Mouse (Mus musculus): ENCODE measurements at regions not wholly inside any gene's neighbourhood (a gene's known extent, or its start where the extent isn't known, plus 50 kb on each side); places are given as distances from the start of the nearest gene placed in this dataset.

DNA sequence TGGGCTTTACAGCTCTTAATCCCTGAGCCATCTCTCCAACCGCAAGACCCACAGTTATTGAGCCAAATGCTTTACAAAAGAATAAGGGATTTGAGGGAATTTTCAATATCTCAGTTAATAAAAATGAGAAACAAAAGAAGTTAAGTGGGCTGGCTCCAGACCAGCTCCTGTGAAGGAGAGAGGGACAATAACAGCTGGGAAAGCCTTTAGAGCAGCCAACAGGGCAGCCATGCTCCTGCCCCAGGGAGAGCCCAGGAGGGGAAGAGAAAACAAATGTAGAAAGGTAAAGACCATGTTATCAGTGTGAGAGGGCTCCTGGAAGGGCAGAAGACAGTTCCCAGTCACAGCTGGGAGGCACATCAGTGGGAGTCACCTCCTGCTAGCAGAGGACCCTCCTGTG is 257.8 kb downstream of the Insig2 start:
- ATAC-seq (ENCODE audit: low FRiP score) = no peak
- 64% methylated on average over 1 of the region's 1 CpGs for WGBS
- Histone ChIP-seq H3K4me2 (no peak overlapping the region), H3K4me1 (ENCODE audit: control insufficient read depth, insufficient read depth, low read length) (no peaks in the 10 kb centered on the region), H3K9me3 (ENCODE audit: control insufficient read depth, low read length) (no peaks in the 10 kb centered on the region), H3K27me3 (ENCODE audit: control insufficient read depth, insufficient read depth, low read length) (no peaks in the 10 kb centered on the region), H3K36me3 (ENCODE audit: control insufficient read depth, insufficient read depth, low read length) (no peaks in the 10 kb centered on the region), H3K27ac (ENCODE audit: low read depth, low read length) (no peak overlapping the region), H3K4me3 (ENCODE audit: low read depth, low read length) (no peak overlapping the region), H3K9ac (ENCODE audit: low read length) (no peak overlapping the region)
- no peak for DNase-seq (ENCODE audit: low spot score, missing footprints)

DNA sequence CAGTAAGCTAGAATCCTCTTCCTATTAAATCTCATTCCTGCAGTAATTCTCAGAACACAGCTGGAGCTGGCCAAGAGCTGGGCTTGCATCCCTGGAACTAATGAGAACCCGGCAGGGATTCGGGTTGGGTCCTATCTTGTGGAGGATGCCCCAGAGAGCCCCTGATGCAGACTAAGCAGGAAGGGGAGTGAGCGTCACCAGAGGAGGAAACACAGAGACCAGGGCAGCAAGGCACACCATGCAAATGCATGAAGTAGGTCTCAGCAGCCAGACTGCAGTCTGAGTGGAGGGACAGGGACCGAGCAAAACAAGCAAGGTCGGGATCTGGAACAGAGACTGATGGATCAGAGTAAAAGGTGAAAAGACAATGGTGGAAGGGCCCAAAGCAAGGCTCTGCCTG is 249.6 kb downstream of the Insig2 start:
- Histone ChIP-seq H3K9me3 (ENCODE audit: control insufficient read depth, low read length) (no peaks in the 10 kb centered on the region), H3K4me2 (no peak overlapping the region), H3K9ac (ENCODE audit: low read length) (no peak overlapping the region), H3K27ac (ENCODE audit: low read depth, low read length) (no peak overlapping the region), H3K27me3 (ENCODE audit: control insufficient read depth, insufficient read depth, low read length) (peaks cover 3% of the 10 kb centered on the region; the same call in 1 of the 2 replicates), H3K4me1 (ENCODE audit: control insufficient read depth, insufficient read depth, low read length) (peaks cover 11% of the 10 kb centered on the region), H3K36me3 (ENCODE audit: control insufficient read depth, insufficient read depth, low read length) (no peaks in the 10 kb centered on the region), H3K4me3 (ENCODE audit: low read depth, low read length) (no peak overlapping the region)
- 23% methylated on average over 5 of the region's 5 CpGs for WGBS
- DNase-seq (ENCODE audit: low spot score, missing footprints) = no peak
- no peak for ATAC-seq (ENCODE audit: low FRiP score)

DNA sequence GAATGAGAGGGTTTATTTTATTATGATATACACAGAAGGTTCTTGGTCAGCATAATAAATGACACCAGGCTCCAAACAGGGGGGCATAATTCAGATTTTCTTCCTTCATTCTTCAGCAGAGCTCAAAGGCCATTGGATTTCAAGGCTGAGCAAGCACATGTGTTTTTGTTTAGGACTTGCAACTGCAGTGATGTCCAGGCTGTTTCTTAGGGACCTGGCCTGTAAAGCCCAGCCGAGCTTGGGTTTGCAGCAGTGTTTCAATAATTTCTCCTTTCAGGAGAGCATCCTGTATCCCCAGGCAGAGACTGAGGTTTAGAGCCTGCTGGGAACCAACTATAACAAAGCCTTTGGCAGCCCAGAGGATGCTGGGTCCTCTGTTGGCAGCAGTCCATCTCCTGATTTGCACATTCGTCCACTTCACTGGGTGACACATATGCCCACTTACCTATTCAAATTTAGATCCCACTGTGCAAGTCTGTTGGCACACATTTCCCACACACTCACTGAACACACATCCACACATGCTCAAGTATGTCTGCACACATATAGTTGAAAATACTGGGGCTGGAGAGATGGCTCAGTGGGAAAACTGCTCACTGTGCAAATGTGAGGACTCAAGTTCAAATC is 247.2 kb downstream of the Insig2 start:
- no peak overlapping the region for H3K27ac ChIP-seq (ENCODE audit: low read depth, low read length)
- H3K4me3 ChIP-seq (ENCODE audit: low read depth, low read length) = no peak overlapping the region
- no peak overlapping the region for H3K9ac ChIP-seq (ENCODE audit: low read length)
- peaks cover 3% of the 10 kb centered on the region; the same call in 1 of the 2 replicates for H3K27me3 ChIP-seq (ENCODE audit: control insufficient read depth, insufficient read depth, low read length)
- ATAC-seq (ENCODE audit: low FRiP score) (no peak), DNase-seq (ENCODE audit: low spot score, missing footprints) (no peak)
- peaks cover 11% of the 10 kb centered on the region for H3K4me1 ChIP-seq (ENCODE audit: control insufficient read depth, insufficient read depth, low read length)
- no peaks in the 10 kb centered on the region; the same call in 1 of the 2 replicates for H3K9me3 ChIP-seq (ENCODE audit: control insufficient read depth, low read length)
- H3K36me3 ChIP-seq (ENCODE audit: control insufficient read depth, insufficient read depth, low read length) = no peaks in the 10 kb centered on the region
- no peak overlapping the region for H3K4me2 ChIP-seq
- 66% methylated on average over 2 of the region's 2 CpGs for WGBS

DNA sequence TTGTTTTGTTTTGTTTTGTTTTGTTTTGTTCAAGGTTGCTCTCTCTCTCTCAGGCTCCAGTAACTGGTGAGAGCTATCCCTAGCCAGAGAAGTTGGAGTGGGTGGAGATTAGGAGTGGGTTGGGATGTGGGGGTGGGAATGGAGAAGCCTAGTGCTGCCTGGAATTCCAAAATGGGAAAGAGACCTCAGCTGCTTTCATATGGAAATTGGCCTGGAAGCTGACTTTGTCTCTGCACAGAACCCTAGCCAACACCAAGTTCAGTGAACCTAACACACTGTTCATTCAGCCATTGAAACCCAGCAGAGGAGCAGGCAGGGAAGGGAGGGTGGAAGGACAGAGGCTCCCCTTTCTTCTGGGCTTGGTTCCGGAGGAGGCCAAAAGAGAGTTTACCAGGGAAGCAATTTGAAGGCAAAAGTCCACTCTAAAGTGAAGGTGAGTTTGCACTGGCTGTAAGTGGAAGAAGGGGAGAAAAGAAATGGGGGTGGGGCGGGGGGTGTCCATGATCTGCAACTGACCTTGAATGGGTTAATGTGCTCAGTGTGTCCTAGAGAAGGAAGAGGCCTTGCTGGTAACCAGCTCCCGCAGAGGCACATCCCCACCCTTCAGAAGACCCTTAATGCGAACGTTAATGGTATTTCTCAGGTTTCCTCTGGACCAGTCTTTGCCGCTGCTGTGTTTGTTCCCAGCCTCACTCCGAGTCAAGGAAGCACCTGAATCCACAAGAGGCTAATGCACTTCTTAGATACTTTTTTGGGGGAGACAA is 245.1 kb downstream of the Insig2 start:
- H3K27ac ChIP-seq (ENCODE audit: low read depth, low read length) = peak overlapping the region; percentile 63
- no peaks in the 10 kb centered on the region for H3K36me3 ChIP-seq (ENCODE audit: control insufficient read depth, insufficient read depth, low read length)
- peak overlapping the region; percentile 13; the same call in 1 of the 2 replicates for H3K4me3 ChIP-seq (ENCODE audit: low read depth, low read length)
- peak overlapping the region; percentile 29 for H3K4me2 ChIP-seq
- H3K9ac ChIP-seq (ENCODE audit: low read length) = peak overlapping the region; percentile 40; the same call in 1 of the 2 replicates
- ATAC-seq (ENCODE audit: low FRiP score) = peak; percentile 82
- DNase-seq (ENCODE audit: low spot score, missing footprints) = peak; percentile 89
- WGBS = 20% methylated on average over 7 of the region's 7 CpGs
- H3K9me3 ChIP-seq (ENCODE audit: control insufficient read depth, low read length) = no peaks in the 10 kb centered on the region; the same call in 1 of the 2 replicates
- H3K27me3 ChIP-seq (ENCODE audit: control insufficient read depth, insufficient read depth, low read length) = peaks cover 9% of the 10 kb centered on the region; the same call in 1 of the 2 replicates
- H3K4me1 ChIP-seq (ENCODE audit: control insufficient read depth, insufficient read depth, low read length) = peaks cover 11% of the 10 kb centered on the region

DNA sequence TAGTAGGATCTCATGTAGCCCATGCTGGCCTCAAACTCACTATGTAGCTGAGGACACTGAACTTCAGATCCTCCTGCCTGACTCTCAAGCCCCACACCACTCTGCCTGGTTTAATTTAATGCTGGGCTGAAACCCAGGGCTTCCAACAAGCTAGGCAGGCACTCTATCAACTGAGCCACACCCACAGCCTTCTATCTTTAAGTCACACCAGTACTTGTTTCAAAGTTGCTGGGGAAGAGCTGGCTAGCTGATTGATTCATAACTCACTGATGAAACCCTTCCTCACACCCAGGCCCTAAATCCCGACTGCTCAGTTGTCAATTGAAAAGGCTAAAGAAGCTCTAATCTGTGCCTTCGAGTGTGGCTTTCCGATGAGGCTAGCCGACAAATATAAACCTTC is 241.8 kb downstream of the Insig2 start:
- 80% methylated on average over 4 of the region's 4 CpGs for WGBS
- no peak overlapping the region for H3K4me3 ChIP-seq (ENCODE audit: low read depth, low read length)
- no peak for DNase-seq (ENCODE audit: low spot score, missing footprints)

DNA sequence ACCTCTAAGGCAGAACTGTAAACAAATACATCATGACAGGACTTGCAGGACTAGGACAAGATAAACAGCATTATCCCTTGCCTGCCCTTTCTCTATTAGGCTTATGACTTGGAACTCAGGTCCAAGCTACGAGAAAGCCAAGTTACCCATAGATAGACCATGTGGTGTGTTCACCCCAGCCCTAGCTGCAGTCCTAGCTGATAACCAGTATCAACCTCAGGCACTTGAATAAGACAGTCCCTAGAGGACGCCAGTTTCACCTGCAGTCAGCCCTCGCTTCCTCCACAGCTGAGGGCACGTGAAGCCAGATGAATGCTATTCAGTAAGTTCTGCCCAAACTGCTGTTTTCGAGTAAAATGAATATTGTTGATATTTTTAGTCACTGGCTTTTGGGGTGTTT is 239.5 kb downstream of the Insig2 start:
- no peak overlapping the region for H3K9ac ChIP-seq (ENCODE audit: low read length)
- peaks cover 8% of the 10 kb centered on the region for H3K4me1 ChIP-seq (ENCODE audit: control insufficient read depth, insufficient read depth, low read length)
- no peak for ATAC-seq (ENCODE audit: low FRiP score)
- H3K4me2 ChIP-seq = no peak overlapping the region
- H3K27me3 ChIP-seq (ENCODE audit: control insufficient read depth, insufficient read depth, low read length) = peaks cover 20% of the 10 kb centered on the region
- WGBS = 74% methylated on average over 5 of the region's 5 CpGs
- H3K36me3 ChIP-seq (ENCODE audit: control insufficient read depth, insufficient read depth, low read length) = no peaks in the 10 kb centered on the region
- H3K4me3 ChIP-seq (ENCODE audit: low read depth, low read length) = no peak overlapping the region
- H3K27ac ChIP-seq (ENCODE audit: low read depth, low read length) = no peak overlapping the region
- DNase-seq (ENCODE audit: low spot score, missing footprints) = no peak
- H3K9me3 ChIP-seq (ENCODE audit: control insufficient read depth, low read length) = no peaks in the 10 kb centered on the region; the same call in 1 of the 2 replicates

More for the DNA sequence above, 241.8 kb downstream of the Insig2 start:
- peaks cover 11% of the 10 kb centered on the region for H3K4me1 ChIP-seq (ENCODE audit: control insufficient read depth, insufficient read depth, low read length)
- H3K9ac ChIP-seq (ENCODE audit: low read length) = no peak overlapping the region
- no peak overlapping the region for H3K4me2 ChIP-seq
- H3K9me3 ChIP-seq (ENCODE audit: control insufficient read depth, low read length) = no peaks in the 10 kb centered on the region; the same call in 1 of the 2 replicates
- no peak overlapping the region for H3K27ac ChIP-seq (ENCODE audit: low read depth, low read length)
- H3K27me3 ChIP-seq (ENCODE audit: control insufficient read depth, insufficient read depth, low read length) = peaks cover 17% of the 10 kb centered on the region
- ATAC-seq (ENCODE audit: low FRiP score) = no peak
- H3K36me3 ChIP-seq (ENCODE audit: control insufficient read depth, insufficient read depth, low read length) = no peaks in the 10 kb centered on the region

DNA sequence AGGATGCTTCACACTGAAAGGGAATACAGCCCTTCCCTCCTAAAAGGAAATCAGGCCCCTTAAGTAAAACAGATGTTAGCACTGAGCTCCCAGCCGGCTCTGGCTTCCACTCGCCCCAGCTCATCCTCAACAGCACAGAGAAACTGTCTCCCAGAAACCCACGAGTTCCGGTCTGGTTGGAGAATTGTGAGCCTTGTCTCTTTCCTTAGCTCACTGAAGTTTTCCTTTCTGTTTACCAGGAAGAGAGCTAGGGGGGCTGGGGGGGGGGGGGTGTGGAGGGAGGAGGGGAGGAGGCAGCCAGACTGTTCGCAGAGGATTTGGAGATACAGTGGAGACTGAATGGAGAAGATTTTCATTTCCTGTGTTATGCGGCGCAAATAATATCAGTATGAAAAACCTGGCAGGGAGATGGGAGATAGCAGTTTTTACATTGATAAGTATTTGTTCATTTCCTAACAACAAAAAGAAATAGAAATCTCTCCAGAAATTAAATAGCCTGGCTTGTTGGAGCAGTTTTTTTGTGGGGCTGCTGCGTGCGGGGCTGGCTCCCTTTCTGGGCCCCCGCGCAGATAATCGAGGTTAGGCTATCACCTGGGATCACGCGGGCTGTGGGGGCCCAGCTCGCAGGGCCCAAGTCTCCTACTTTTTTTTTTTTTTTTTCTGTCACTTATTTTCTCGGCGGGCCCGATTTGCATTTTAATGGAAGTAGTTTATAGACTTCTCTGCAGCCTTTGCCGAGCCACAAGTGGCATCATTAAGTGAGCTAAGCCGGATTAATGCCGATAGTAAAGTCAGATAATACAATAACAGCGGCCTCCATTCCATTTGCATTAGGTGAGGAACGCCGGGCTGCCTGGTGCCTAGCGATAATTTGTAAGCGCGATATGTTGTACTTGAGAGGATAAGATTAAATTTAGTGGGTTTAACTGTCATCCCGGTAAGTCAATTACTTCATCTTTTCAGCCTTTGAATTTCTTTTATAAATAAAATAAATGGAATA is 235.5 kb downstream of the Insig2 start:
- Histone ChIP-seq H3K4me2 (peak overlapping the region; percentile 44), H3K27ac (ENCODE audit: low read depth, low read length) (no peak overlapping the region), H3K4me1 (ENCODE audit: control insufficient read depth, insufficient read depth, low read length) (peaks cover 8% of the 10 kb centered on the region), H3K9ac (ENCODE audit: low read length) (no peak overlapping the region), H3K27me3 (ENCODE audit: control insufficient read depth, insufficient read depth, low read length) (peaks cover 36% of the 10 kb centered on the region), H3K4me3 (ENCODE audit: low read depth, low read length) (peak overlapping the region; percentile 18; the same call in 1 of the 2 replicates), H3K9me3 (ENCODE audit: control insufficient read depth, low read length) (no peaks in the 10 kb centered on the region), H3K36me3 (ENCODE audit: control insufficient read depth, insufficient read depth, low read length) (no peaks in the 10 kb centered on the region)
- ATAC-seq (ENCODE audit: low FRiP score) (peak; percentile 79), DNase-seq (ENCODE audit: low spot score, missing footprints) (peak; percentile 91)
- WGBS = 3% methylated on average over 28 of the region's 28 CpGs

DNA sequence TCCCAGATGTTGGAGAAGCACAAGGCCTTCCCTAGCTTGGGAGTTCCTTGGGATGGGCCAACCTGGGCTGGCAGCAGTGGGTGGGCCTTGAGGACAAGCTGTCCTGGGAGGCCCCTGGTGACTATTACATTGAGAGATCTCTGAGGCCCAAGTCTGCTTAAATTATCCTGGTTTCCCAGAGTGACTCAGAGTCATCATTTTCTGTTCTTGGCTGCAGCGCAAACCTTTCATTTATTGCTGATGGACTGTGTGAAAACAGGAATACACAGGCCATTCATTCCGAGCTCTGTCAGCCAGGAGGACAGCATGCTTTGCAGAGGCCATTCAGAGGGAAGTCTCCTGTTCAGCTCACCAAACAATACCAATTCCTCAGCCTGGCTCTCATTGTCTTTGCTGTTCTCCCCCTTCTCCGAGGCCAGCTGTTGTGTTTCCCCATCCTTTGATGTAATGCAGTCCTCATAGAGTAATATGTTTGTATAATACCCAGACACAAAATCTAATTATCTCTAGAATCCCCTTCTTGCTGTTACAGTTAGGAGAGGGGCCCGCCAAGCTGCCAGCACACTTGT is 220.5 kb downstream of the Insig2 start:
- no peaks in the 10 kb centered on the region for H3K27me3 ChIP-seq (ENCODE audit: control insufficient read depth, insufficient read depth, low read length)
- no peak overlapping the region for H3K4me3 ChIP-seq (ENCODE audit: low read depth, low read length)
- no peaks in the 10 kb centered on the region for H3K9me3 ChIP-seq (ENCODE audit: control insufficient read depth, low read length)
- ATAC-seq (ENCODE audit: low FRiP score) (no peak), DNase-seq (ENCODE audit: low spot score, missing footprints) (no peak)
- no peak overlapping the region for H3K4me2 ChIP-seq
- WGBS = 43% methylated on average over 4 of the region's 4 CpGs
- H3K9ac ChIP-seq (ENCODE audit: low read length) = no peak overlapping the region
- 0 out of 2 replicates have a peak, but pooled peaks cover 3% of the 10 kb centered on the region for H3K4me1 ChIP-seq (ENCODE audit: control insufficient read depth, insufficient read depth, low read length)
- H3K27ac ChIP-seq (ENCODE audit: low read depth, low read length) = no peak overlapping the region
- H3K36me3 ChIP-seq (ENCODE audit: control insufficient read depth, insufficient read depth, low read length) = no peaks in the 10 kb centered on the region
